Mouse (Mus musculus) thymus, adult 2 months (tissue): ENCODE results near the gene Tmco4.

Experiments used
- CTCF ChIP-seq: fragments of 200-500 bp; IDR thresholded peaks from 2 replicates; pipeline ENCODE4 v1.5.1; 2012; ENCODE audit warnings: mild to moderate bottlenecking, control low read depth, low read length, moderate library complexity, borderline replicate concordance; ENCODE audit not compliant: control insufficient read depth, poor library complexity, insufficient read depth; ENCODE audit errors: extremely low read depth
- POLR2A ChIP-seq: fragments of 200-500 bp; IDR thresholded peaks from 2 replicates; pipeline ENCODE4 v1.6.1; 2012; ENCODE audit warnings: mild to moderate bottlenecking, low read length, control low read depth, moderate library complexity; ENCODE audit not compliant: control insufficient read depth, poor library complexity, insufficient read depth; ENCODE audit errors: extremely low read depth

DNA sequence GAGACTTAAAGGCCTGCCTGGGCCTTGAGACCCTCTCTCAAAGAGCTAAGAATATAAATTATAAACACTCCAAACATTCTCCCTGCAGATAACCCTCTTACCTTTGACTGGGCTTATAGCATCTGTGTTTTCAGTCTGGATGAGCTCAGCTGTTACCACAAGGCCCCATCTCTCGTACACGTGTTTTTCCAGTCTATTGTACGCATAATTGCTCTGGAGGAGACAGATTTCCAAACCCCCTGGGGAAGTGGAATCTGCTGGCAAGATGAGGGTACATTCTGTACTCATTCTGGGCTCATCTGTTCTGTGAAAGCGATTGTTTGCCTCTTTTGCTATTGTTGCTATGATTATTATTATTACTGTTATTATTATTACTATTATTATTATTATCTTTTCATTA, 46.3 kb downstream of the Tmco4 start:
- no peak for TF ChIP-seq CTCF
- TF ChIP-seq POLR2A = no peak
